Mouse (Mus musculus): ENCODE results near the gene Hamp2.

DNA sequence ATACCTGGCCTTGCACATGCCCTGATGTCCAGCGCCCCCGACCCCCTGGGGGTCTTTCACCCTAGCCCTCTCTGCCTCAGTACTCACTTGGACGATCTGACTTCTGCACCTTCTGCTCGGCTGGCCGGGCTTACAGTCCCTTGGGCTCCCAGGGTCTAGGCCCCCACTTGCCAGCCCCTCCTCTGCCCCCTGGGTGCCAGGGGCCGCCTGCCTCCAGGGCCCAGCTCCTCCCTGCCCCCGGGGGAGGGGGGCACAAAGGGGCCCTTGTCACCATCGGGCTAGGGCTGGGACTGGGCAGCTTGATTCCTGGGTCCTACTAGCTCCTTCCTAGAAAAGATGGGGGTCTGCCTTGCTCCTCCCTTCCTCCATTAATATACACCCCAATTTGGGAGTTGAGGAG is 9.7 kb downstream of the Hamp2 start, which contains the start of gene Mag:
- TF ChIP-seq CTCF (IDR thresholded peaks at IDR 0.05; ENCODE audit: low read depth) (no peak), EP300 (optimal IDR thresholded peaks at IDR 0.05) (no peak)
